Mouse (Mus musculus) embryo, embryonic 10 days (tissue): ENCODE results near the gene Hgd.
"Not testable (repeated sequence)": the region's sequence is repeated elsewhere in the genome, so short reads cannot be mapped to it uniquely, and the experiment has no call there.

ENCODE experiments used
- DNase-seq: peaks from one replicate; pipeline ENCODE4 v3.0.0-alpha.2; 2015; ENCODE audit warnings: low spot score

Gene Hgd

GRCm38 (mm10) chr16:37634578-37634977 is 54.6 kb downstream of the Hgd start:
- no peak for DNase-seq

- DNase-seq = no peak
Observed at GRCm38 (mm10) chr16:37635095-37635494, 55.1 kb downstream of the Hgd start.

- no peak for DNase-seq
Observed at GRCm38 (mm10) chr16:37636107-37636506, 56.2 kb downstream of the Hgd start.

GRCm38 (mm10) chr16:37637802-37638201 is 57.8 kb downstream of the Hgd start:
- no peak for DNase-seq

GRCm38 (mm10) chr16:37640522-37640921 is 60.6 kb downstream of the Hgd start:
- not testable (repeated sequence) for DNase-seq

GRCm38 (mm10) chr16:37644486-37644885 is 64.5 kb downstream of the Hgd start:
- no peak for DNase-seq

- no peak for DNase-seq
Observed at GRCm38 (mm10) chr16:37645211-37645610, 65.3 kb downstream of the Hgd start.

GRCm38 (mm10) chr16:37645799-37646198 is 65.8 kb downstream of the Hgd start:
- no peak for DNase-seq

GRCm38 (mm10) chr16:37647067-37647466 is 67.1 kb downstream of the Hgd start:
- no peak for DNase-seq

- DNase-seq = no peak
Observed at GRCm38 (mm10) chr16:37647936-37648335, 68.0 kb downstream of the Hgd start.

- no peak for DNase-seq
Observed at GRCm38 (mm10) chr16:37649068-37649467, 69.1 kb downstream of the Hgd start.

GRCm38 (mm10) chr16:37651467-37651866 is 71.5 kb downstream of the Hgd start:
- no peak for DNase-seq

- DNase-seq = no peak
Observed at GRCm38 (mm10) chr16:37652654-37653053, 72.7 kb downstream of the Hgd start.

GRCm38 (mm10) chr16:37653058-37653457 is 73.1 kb downstream of the Hgd start:
- no peak for DNase-seq

- DNase-seq = peak; percentile 98
Observed at GRCm38 (mm10) chr16:37653731-37654657, 74.0 kb downstream of the Hgd start, which contains the start of gene Ndufb4. Gene Ndufb4 (minus strand): TSS chr16:37654453.

- DNase-seq = no peak
Observed at GRCm38 (mm10) chr16:37654831-37655455, 75.0 kb downstream of the Hgd start.

GRCm38 (mm10) chr16:37655756-37656347 is 75.9 kb downstream of the Hgd start:
- DNase-seq = no peak

- DNase-seq = no peak
Observed at GRCm38 (mm10) chr16:37656796-37657195, 76.8 kb downstream of the Hgd start.

- DNase-seq = no peak
Observed at GRCm38 (mm10) chr16:37663643-37664459, 83.9 kb downstream of the Hgd start.

GRCm38 (mm10) chr16:37665394-37665935 is 85.5 kb downstream of the Hgd start:
- DNase-seq = no peak

- no peak for DNase-seq
Observed at GRCm38 (mm10) chr16:37670666-37671283, 90.8 kb downstream of the Hgd start.
